Mouse (Mus musculus): ENCODE measurements at regions not wholly inside any gene's neighbourhood (a gene's known extent, or its start where the extent isn't known, plus 50 kb on each side); places are given as distances from the start of the nearest gene placed in this dataset.

DNA sequence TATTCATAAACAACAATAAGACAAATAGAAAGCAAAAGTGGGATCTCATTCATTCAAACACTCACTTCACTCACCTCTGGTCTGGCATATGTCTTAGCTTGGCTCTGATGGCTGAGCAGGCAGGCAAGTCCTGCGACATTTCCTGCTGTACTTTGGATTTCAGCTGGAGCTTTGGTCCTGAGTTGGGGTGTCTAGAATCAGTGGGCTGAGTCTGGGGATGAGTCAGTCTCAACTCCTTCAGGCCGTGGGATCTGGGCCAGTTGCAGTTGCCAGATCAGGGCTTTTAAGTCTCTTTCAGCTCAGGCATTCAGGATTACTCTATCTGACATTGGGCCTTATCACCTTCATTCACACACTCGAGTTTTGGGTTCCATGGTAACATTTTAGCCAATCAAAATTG is 454.1 kb downstream of the Adra2a start:
- TF ChIP-seq CTCF (IDR thresholded peaks at IDR 0.05; ENCODE audit: borderline replicate concordance, extremely low read depth, insufficient read depth, insufficient read length) (no peak), POLR2A (IDR thresholded peaks at IDR 0.05; ENCODE audit: borderline replicate concordance, extremely low read depth, insufficient read depth, insufficient read length, poor library complexity, severe bottlenecking) (no peak)
